Mouse (Mus musculus) lung, postnatal 0 days (tissue): ENCODE data around the gene Fdx1.

Experiments used
- CTCF ChIP-seq: IDR thresholded peaks from 2 replicates; pipeline ENCODE4 v1.5.1; 2016; ENCODE audit warnings: antibody characterized with exemption, mild to moderate bottlenecking
- EP300 ChIP-seq: IDR thresholded peaks from 2 replicates; pipeline ENCODE4 v1.6.1; 2016; ENCODE audit warnings: antibody characterized with exemption, mild to moderate bottlenecking, control low read depth

DNA sequence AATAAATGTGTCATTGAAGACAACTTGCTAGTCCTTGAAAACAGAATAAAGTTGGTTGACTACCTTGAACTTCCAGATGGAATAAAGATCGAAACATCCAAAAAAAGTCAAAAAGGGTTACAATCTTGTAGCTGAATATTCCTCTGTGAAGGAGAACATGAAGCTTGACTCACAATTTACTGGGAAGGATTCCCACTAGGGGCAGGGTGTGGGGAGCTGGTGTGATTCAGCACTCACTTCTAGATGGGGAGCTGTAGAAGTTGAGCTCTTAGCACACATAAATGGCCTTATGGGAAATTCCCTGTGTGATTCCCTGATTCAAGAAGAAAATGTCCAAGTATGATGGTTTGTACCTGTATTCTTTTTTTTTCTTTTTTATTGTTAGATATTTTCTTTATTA, 49.0 kb upstream of the Fdx1 start:
- TF ChIP-seq CTCF (no peak), EP300 (no peak)
